Mouse (Mus musculus): ENCODE data around the gene Colq. TPM values are rescaled to one million over a fixed set of nuclear protein-coding genes. Genes with fewer than 3 reads are reported as not detected.
A peak's percentile ranks its signal among the peaks of the same experiment; 100 is the strongest.

Gene Colq
- 0.42 and 0.69 TPM in 2 replicates for polyA plus RNA-seq (2014; fragmentation: Nextera tagmentation; extraction: Ambion mirVana)

DNA sequence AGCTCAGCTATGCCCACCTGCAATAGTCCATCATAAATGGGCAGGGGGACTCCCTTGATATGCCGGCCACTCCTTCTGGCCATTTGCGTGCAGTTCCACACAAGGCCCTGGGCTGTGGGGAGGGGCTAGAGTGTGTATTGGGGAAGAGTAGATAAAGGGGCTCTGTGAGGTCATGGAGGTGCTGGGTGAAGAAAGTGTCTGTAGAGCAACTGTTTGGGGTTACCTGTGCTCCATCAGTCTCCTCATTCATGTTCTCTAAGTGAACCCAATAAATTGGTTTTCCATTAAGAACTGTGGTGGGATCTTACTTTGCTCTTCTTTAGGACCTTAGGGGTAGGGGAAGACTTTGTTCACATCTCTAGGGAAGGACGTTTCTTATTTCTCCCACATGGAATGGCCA, at the start of gene Colq:
Colq (minus strand) TSS at position 101 of the 400 bp plus-strand sequence.
- 80% methylated on average over 3 of the region's 3 CpGs for WGBS
- Histone ChIP-seq H3K4me2 (ENCODE audit: low read length) (no peak within 1 kb of the TSS), H3K36me3 (ENCODE audit: control insufficient read depth, insufficient read depth, low read length) (no peaks in the 10 kb centered on the region), H3K4me3 (ENCODE audit: low read depth, low read length) (no peak within 1 kb of the TSS), H3K4me1 (replicated peaks; ENCODE audit: control insufficient read depth, insufficient read depth, low read length) (no peaks in the 10 kb centered on the region), H3K27me3 (replicated peaks; ENCODE audit: control insufficient read depth, insufficient read depth, low read length) (no peaks in the 10 kb centered on the region), H3K27ac (ENCODE audit: low read depth) (no peak within 1 kb of the TSS), H3K9me3 (ENCODE audit: control insufficient read depth, low read length) (no peaks in the 10 kb centered on the region), H3K9ac (ENCODE audit: low read length) (no peak within 1 kb of the TSS)
- ATAC-seq (replicated peaks; ENCODE audit: low FRiP score, low TSS enrichment, low read depth) (no peak), DNase-seq (ENCODE audit: low spot score) (no peak)

- WGBS: 3% methylated on average over 26 of the region's 26 CpGs
- peak within 1 kb of the TSS; percentile 96 for H3K4me2 ChIP-seq (ENCODE audit: low read length)
- peak within 1 kb of the TSS; percentile 82 for H3K4me3 ChIP-seq (ENCODE audit: low read depth, low read length)
- H3K9me3 ChIP-seq (ENCODE audit: control insufficient read depth, low read length): no peaks in the 10 kb centered on the region
- no peaks in the 10 kb centered on the region for H3K27me3 ChIP-seq (replicated peaks; ENCODE audit: control insufficient read depth, insufficient read depth, low read length)
- DNase-seq (ENCODE audit: low spot score) (no peak), ATAC-seq (replicated peaks; ENCODE audit: low FRiP score, low TSS enrichment, low read depth) (peak; percentile 49; the same call in 1 of the 2 replicates)
- no peaks in the 10 kb centered on the region for H3K36me3 ChIP-seq (ENCODE audit: control insufficient read depth, insufficient read depth, low read length)
- peak within 1 kb of the TSS; percentile 91 for H3K27ac ChIP-seq (ENCODE audit: low read depth)
- peak within 1 kb of the TSS; percentile 67 for H3K9ac ChIP-seq (ENCODE audit: low read length)
- peaks cover 12% of the 10 kb centered on the region; the same call in 1 of the 2 replicates for H3K4me1 ChIP-seq (replicated peaks; ENCODE audit: control insufficient read depth, insufficient read depth, low read length)
Observed at GRCm38 (mm10) chr14:31640346-31640889, 49.3 kb upstream of the Colq start, which contains the start of gene Gm49387. TSS of gene Gm49387 (minus strand) at chr14:31640878.

DNA sequence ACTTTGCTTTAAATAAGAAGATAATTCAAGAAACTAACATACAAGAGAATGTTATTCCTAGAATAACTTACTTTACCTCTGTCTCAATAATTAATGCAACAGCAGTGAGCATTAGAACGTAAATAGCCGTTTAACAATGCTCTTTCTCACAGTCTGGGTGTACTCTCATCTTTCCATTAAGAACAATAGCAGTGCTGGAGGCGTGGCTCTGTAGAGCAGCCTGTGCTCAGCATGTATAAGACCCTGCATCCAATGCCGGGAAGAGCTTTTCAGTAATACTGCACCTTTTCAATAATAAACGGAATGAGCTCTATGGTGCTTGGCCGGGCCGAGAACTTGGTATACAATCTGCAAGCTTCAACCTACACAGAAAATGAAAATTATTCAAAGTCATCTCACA, 39.5 kb upstream of the Colq start:
- Histone ChIP-seq H3K36me3 (ENCODE audit: control insufficient read depth, insufficient read depth, low read length) (no peaks in the 10 kb centered on the region), H3K4me2 (ENCODE audit: low read length) (no peak overlapping the region), H3K9ac (ENCODE audit: low read length) (no peak overlapping the region), H3K4me3 (ENCODE audit: low read depth, low read length) (no peak overlapping the region), H3K27ac (ENCODE audit: low read depth) (no peak overlapping the region), H3K27me3 (replicated peaks; ENCODE audit: control insufficient read depth, insufficient read depth, low read length) (no peaks in the 10 kb centered on the region), H3K9me3 (ENCODE audit: control insufficient read depth, low read length) (no peaks in the 10 kb centered on the region), H3K4me1 (replicated peaks; ENCODE audit: control insufficient read depth, insufficient read depth, low read length) (no peaks in the 10 kb centered on the region)
- no peak for ATAC-seq (replicated peaks; ENCODE audit: low FRiP score, low TSS enrichment, low read depth)
- no peak for DNase-seq (ENCODE audit: low spot score)
- 80% methylated on average over 7 of the region's 7 CpGs for WGBS

DNA sequence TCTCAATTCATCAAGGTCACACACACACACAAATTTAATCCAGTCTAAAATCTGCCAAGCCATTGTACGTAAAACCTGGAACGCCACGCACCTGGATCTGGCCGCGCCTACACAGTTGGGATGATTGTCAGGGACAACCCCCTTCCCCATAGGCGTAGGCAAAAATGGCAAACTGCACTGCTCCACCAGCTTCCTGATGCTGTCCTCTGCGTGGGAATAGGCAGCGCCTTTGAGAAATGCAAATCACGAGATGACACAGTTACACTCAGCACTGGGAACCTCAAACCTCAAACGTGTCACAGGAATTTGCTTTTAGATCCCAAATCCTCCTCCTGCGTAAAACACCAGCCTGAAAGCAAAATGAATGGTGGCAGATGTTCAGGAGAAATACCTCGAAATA, 31.6 kb upstream of the Colq start:
- no peak overlapping the region for H3K27ac ChIP-seq (ENCODE audit: low read depth)
- H3K4me2 ChIP-seq (ENCODE audit: low read length): no peak overlapping the region
- H3K4me1 ChIP-seq (replicated peaks; ENCODE audit: control insufficient read depth, insufficient read depth, low read length): no peaks in the 10 kb centered on the region
- no peak overlapping the region for H3K4me3 ChIP-seq (ENCODE audit: low read depth, low read length)
- no peak overlapping the region for H3K9ac ChIP-seq (ENCODE audit: low read length)
- no peaks in the 10 kb centered on the region for H3K36me3 ChIP-seq (ENCODE audit: control insufficient read depth, insufficient read depth, low read length)
- no peak for DNase-seq (ENCODE audit: low spot score)
- no peaks in the 10 kb centered on the region for H3K9me3 ChIP-seq (ENCODE audit: control insufficient read depth, low read length)
- no peak for ATAC-seq (replicated peaks; ENCODE audit: low FRiP score, low TSS enrichment, low read depth)
- no peaks in the 10 kb centered on the region for H3K27me3 ChIP-seq (replicated peaks; ENCODE audit: control insufficient read depth, insufficient read depth, low read length)
- 82% methylated on average over 12 of the region's 12 CpGs for WGBS

- Histone ChIP-seq H3K36me3 (ENCODE audit: control insufficient read depth, insufficient read depth, low read length) (no peaks in the 10 kb centered on the region), H3K4me2 (ENCODE audit: low read length) (no peak overlapping the region), H3K27me3 (replicated peaks; ENCODE audit: control insufficient read depth, insufficient read depth, low read length) (no peaks in the 10 kb centered on the region), H3K9ac (ENCODE audit: low read length) (no peak overlapping the region), H3K27ac (ENCODE audit: low read depth) (no peak overlapping the region), H3K4me1 (replicated peaks; ENCODE audit: control insufficient read depth, insufficient read depth, low read length) (no peaks in the 10 kb centered on the region), H3K9me3 (ENCODE audit: control insufficient read depth, low read length) (no peaks in the 10 kb centered on the region), H3K4me3 (ENCODE audit: low read depth, low read length) (no peak overlapping the region)
- DNase-seq (ENCODE audit: low spot score): no peak
- no peak for ATAC-seq (replicated peaks; ENCODE audit: low FRiP score, low TSS enrichment, low read depth)
- 76% methylated on average over 9 of the region's 9 CpGs for WGBS
Observed at GRCm38 (mm10) chr14:31620591-31621223, 29.6 kb upstream of the Colq start.

DNA sequence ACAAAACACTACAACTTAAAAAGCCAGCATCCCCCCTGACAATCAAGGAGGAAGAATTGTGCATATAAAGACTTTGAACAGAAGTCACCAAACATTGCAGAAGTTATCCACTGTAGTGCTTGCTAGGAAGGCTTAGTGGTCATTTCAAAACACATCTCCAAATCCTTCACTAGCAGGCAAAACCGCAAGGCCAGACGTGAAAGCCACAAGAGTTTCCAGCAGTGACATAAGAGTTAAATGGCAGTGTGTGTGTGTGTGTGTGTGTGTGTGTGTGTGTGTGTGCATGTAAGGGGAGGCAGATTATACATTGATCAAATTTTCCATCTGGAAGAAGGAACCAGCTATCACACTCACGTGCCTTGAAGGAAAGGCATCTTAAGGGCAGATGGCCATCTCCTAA, 26.9 kb upstream of the Colq start:
- Histone ChIP-seq H3K36me3 (ENCODE audit: control insufficient read depth, insufficient read depth, low read length) (no peaks in the 10 kb centered on the region), H3K27me3 (replicated peaks; ENCODE audit: control insufficient read depth, insufficient read depth, low read length) (no peaks in the 10 kb centered on the region), H3K27ac (ENCODE audit: low read depth) (no peak overlapping the region), H3K4me1 (replicated peaks; ENCODE audit: control insufficient read depth, insufficient read depth, low read length) (no peaks in the 10 kb centered on the region), H3K4me2 (ENCODE audit: low read length) (no peak overlapping the region), H3K4me3 (ENCODE audit: low read depth, low read length) (no peak overlapping the region), H3K9ac (ENCODE audit: low read length) (no peak overlapping the region), H3K9me3 (ENCODE audit: control insufficient read depth, low read length) (no peaks in the 10 kb centered on the region)
- whole genome bisulfite sequencing: 69% methylated on average over 3 of the region's 3 CpGs
- ATAC-seq (replicated peaks; ENCODE audit: low FRiP score, low TSS enrichment, low read depth) (no peak), DNase-seq (ENCODE audit: low spot score) (no peak)

DNA sequence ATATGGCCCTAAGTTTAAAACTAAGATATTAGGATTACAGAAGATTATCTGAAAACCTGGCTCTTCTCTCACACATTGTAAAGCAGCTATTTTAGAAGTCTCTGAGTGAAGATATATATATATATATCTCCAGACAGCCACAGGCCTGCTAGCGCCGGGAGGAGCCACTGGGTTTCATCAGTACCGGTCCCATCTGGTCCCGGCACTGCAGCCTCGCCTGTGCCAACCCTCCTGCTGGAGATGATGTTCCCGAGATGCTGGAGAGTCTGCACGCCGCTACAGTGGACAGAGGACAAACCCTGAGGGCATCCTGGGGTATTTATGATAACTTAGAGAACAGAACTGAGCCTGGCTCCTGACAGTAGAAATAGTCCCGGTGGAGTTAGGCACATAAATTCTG, 26.1 kb upstream of the Colq start:
- ATAC-seq (replicated peaks; ENCODE audit: low FRiP score, low TSS enrichment, low read depth) (no peak), DNase-seq (ENCODE audit: low spot score) (no peak)
- no peaks in the 10 kb centered on the region for H3K27me3 ChIP-seq (replicated peaks; ENCODE audit: control insufficient read depth, insufficient read depth, low read length)
- no peaks in the 10 kb centered on the region; the same call in 1 of the 2 replicates for H3K36me3 ChIP-seq (ENCODE audit: control insufficient read depth, insufficient read depth, low read length)
- H3K9me3 ChIP-seq (ENCODE audit: control insufficient read depth, low read length): no peaks in the 10 kb centered on the region
- H3K9ac ChIP-seq (ENCODE audit: low read length): no peak overlapping the region
- H3K4me3 ChIP-seq (ENCODE audit: low read depth, low read length): no peak overlapping the region
- no peaks in the 10 kb centered on the region for H3K4me1 ChIP-seq (replicated peaks; ENCODE audit: control insufficient read depth, insufficient read depth, low read length)
- WGBS: 80% methylated on average over 9 of the region's 9 CpGs
- H3K27ac ChIP-seq (ENCODE audit: low read depth): no peak overlapping the region
- no peak overlapping the region for H3K4me2 ChIP-seq (ENCODE audit: low read length)

GRCm38 (mm10) chr14:31613671-31614070, 22.5 kb upstream of the Colq start:
- 85% methylated on average over 5 of the region's 5 CpGs for WGBS
- no peaks in the 10 kb centered on the region for H3K4me1 ChIP-seq (replicated peaks; ENCODE audit: control insufficient read depth, insufficient read depth, low read length)
- H3K9ac ChIP-seq (ENCODE audit: low read length): no peak overlapping the region
- ATAC-seq (replicated peaks; ENCODE audit: low FRiP score, low TSS enrichment, low read depth) (no peak), DNase-seq (ENCODE audit: low spot score) (no peak)
- H3K27me3 ChIP-seq (replicated peaks; ENCODE audit: control insufficient read depth, insufficient read depth, low read length): no peaks in the 10 kb centered on the region
- H3K9me3 ChIP-seq (ENCODE audit: control insufficient read depth, low read length): no peaks in the 10 kb centered on the region
- H3K4me3 ChIP-seq (ENCODE audit: low read depth, low read length): no peak overlapping the region
- H3K27ac ChIP-seq (ENCODE audit: low read depth): no peak overlapping the region
- no peaks in the 10 kb centered on the region; the same call in 1 of the 2 replicates for H3K36me3 ChIP-seq (ENCODE audit: control insufficient read depth, insufficient read depth, low read length)
- H3K4me2 ChIP-seq (ENCODE audit: low read length): no peak overlapping the region

- WGBS: 63% methylated on average over 4 of the region's 4 CpGs
- no peak overlapping the region for H3K4me2 ChIP-seq (ENCODE audit: low read length)
- H3K27ac ChIP-seq (ENCODE audit: low read depth): no peak overlapping the region
Observed at GRCm38 (mm10) chr14:31611986-31612385, 20.8 kb upstream of the Colq start.

More at GRCm38 (mm10) chr14:31611986-31612385, 20.8 kb upstream of the Colq start:
- H3K27me3 ChIP-seq (replicated peaks; ENCODE audit: control insufficient read depth, insufficient read depth, low read length): no peaks in the 10 kb centered on the region
- no peaks in the 10 kb centered on the region; the same call in 1 of the 2 replicates for H3K36me3 ChIP-seq (ENCODE audit: control insufficient read depth, insufficient read depth, low read length)
- ATAC-seq (replicated peaks; ENCODE audit: low FRiP score, low TSS enrichment, low read depth): no peak
- no peaks in the 10 kb centered on the region for H3K9me3 ChIP-seq (ENCODE audit: control insufficient read depth, low read length)
- no peak overlapping the region for H3K4me3 ChIP-seq (ENCODE audit: low read depth, low read length)
- no peak for DNase-seq (ENCODE audit: low spot score)
- H3K4me1 ChIP-seq (replicated peaks; ENCODE audit: control insufficient read depth, insufficient read depth, low read length): no peaks in the 10 kb centered on the region
- no peak overlapping the region for H3K9ac ChIP-seq (ENCODE audit: low read length)

Data from intestine, embryonic 14.5 days (tissue).